8 mouse cellular contexts compared by ENCODE assay signal in the genomic region with DNA sequence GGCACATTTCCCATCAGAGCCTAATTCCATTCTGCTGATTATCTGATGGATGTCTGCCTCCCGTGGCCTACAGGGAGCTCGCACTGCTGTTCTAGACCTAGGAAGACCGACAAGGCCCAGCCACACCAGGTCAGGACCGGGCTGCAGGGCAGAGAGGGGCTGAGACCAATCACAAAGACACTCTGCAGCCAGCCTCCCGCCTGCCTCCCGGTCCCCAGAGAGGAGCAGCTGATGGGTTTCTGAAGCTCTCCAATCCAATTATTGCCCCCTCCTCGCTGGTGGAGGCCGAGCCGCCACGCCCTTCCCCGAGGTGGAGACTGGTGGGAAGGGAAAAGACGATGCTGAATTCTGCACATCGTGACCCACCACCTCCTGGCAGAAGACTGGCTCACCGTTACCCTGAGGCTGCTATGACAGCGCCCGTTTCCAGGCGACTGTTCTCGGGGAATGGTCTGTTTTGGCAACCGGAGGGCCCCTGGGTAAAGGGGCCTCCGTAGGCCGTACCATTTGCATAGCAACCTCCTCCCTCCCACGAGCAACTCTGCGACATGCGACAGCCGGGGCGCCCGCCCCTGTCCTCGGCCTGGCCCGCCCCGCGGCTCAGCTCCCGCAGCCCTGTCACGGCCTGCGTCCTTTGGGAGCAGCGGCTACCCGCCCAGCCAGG. TPM values are rescaled to one million over a fixed set of nuclear protein-coding genes. Genes with fewer than 3 reads are reported as not detected.
DNase-seq lines count a peak whose midpoint lies in the region; ATAC-seq lines count a peak whose summit lies in the region.

No protein-coding gene starts in this region.

- H3K9ac ChIP-seq in hindbrain, embryonic 16.5 days (ENCODE audit: low read depth, low read length), result peak overlapping the region; percentile 68

- H3K27me3 ChIP-seq in hindbrain, embryonic 16.5 days (replicated peaks; ENCODE audit: control insufficient read depth, insufficient read depth, low read length), result no peaks in the 10 kb centered on the region

- DNase-seq in adrenal gland, adult (ENCODE audit: inconsistent age in 2 of 2, low spot score in 1 of 2), result peak; percentile 92 to 96
- peak; percentile 48 to 67 for DNase-seq in cerebellum, postnatal 36 days
- peak; percentile 73 for DNase-seq in gastrocnemius, adult 18-20 months (ENCODE audit: low spot score)
- peak; percentile 59 to 78 for DNase-seq in left cerebral cortex, adult 18-20 months (ENCODE audit: low spot score in 2 of 2)
- peak; percentile 85 for DNase-seq in lung, postnatal 36 days
- peak; percentile 51 for DNase-seq in retina, postnatal 7 days (ENCODE audit: low read depth, low spot score)
- DNase-seq in thymus, postnatal 4 days, result peak; percentile 77

- peak overlapping the region; percentile 43 for H3K4me3 ChIP-seq in hindbrain, embryonic 16.5 days (ENCODE audit: low read length)

- H3K27ac ChIP-seq in hindbrain, embryonic 16.5 days (ENCODE audit: low read depth, low read length), result peak overlapping the region; percentile 73

- H3K4me1 ChIP-seq in hindbrain, embryonic 16.5 days (ENCODE audit: control insufficient read depth, insufficient read depth, low read depth, low read length), result peaks cover 2% of the 10 kb centered on the region

- peak overlapping the region; percentile 68 for H3K4me2 ChIP-seq in hindbrain, embryonic 16.5 days (ENCODE audit: low read length)

- no peaks in the 10 kb centered on the region for H3K9me3 ChIP-seq in hindbrain, embryonic 16.5 days (ENCODE audit: control insufficient read depth, low read length)

- ATAC-seq in hindbrain, embryonic 16.5 days, result peak; percentile 94

- under 1% methylated on average over 34 of the region's 36 CpGs for WGBS in hindbrain, embryonic 16.5 days

- H3K36me3 ChIP-seq in hindbrain, embryonic 16.5 days (ENCODE audit: control insufficient read depth, insufficient read depth, low read length), result no peaks in the 10 kb centered on the region

RNA-seq across cellular contexts. Expression of a gene that starts 53.5 kb away (rescaled TPM):
- total RNA-seq in gastrocnemius, adult 18-20 months (2021), result 10 to 100 TPM; 18.8 to 25.4 TPM
- 7.2 and 8.2 TPM in 2 replicates for polyA plus RNA-seq in hindbrain, embryonic 16.5 days (2015; fragmentation: Nextera tagmentation; extraction: Ambion mirVana)
- total RNA-seq in left cerebral cortex, adult 18-20 months (2021), result 10 to 100 TPM in 1 of 2 experiments, 1 to 10 TPM in 1; 6.9 to 16.9 TPM

Comparison
In these comparisons a context has a peak if more than half of its experiments do, and no peak if none do; other contexts are left out.
1. Peak in every context shown above with its lines: DNase-seq, ATAC-seq, H3K4me3 ChIP-seq and H3K27ac ChIP-seq.